ENCODE assay signal across 22 mouse cellular contexts in genomic region chr10:34396959-34397358, GRCm38 (mm10). TPM values are rescaled to one million over a fixed set of nuclear protein-coding genes. Genes with fewer than 3 reads are reported as not detected.
"Had no signal": no experiment of that assay in that cellular context is flagged by ENCODE, and none has a peak within 500 bp of the region (broad histone marks: within the 10 kb centered on the region; RNA-seq: fewer than 3 reads in every experiment).

No protein-coding gene starts in this region.

- H3K4me2 ChIP-seq: limb, embryonic 12.5 days; limb, embryonic 15.5 days; liver, embryonic 11.5 days; lung, embryonic 14.5 days; stomach, embryonic 15.5 days had no signal

- H3K27me3 ChIP-seq: limb, embryonic 12.5 days; limb, embryonic 15.5 days; stomach, embryonic 15.5 days had no signal

- ATAC-seq: liver, postnatal 0 days; lung, postnatal 0 days had no signal

- H3K27ac ChIP-seq: limb, embryonic 12.5 days; limb, embryonic 15.5 days; liver, embryonic 14.5 days; macrophage; stomach, embryonic 15.5 days had no signal

- H3K9me3 ChIP-seq: limb, embryonic 12.5 days; limb, embryonic 15.5 days; stomach, embryonic 15.5 days had no signal

- H3K4me1 ChIP-seq: limb, embryonic 15.5 days; stomach, embryonic 15.5 days had no signal

- H3K4me3 ChIP-seq: limb, embryonic 12.5 days; limb, embryonic 15.5 days; myocyte; stomach, embryonic 15.5 days had no signal

- DNase-seq: kidney, adult 11 months; kidney, adult 8-10 months; kidney, postnatal 14 days; kidney, postnatal 4 days; left cerebral cortex, postnatal 4 days; liver, postnatal 0 days; lung, embryonic 14.5 days; retina, postnatal 1 day; right cerebral cortex, postnatal 25 days; spleen, adult 18-20 months; thymus, postnatal 36 days had no signal

- H3K9ac ChIP-seq: limb, embryonic 12.5 days; limb, embryonic 15.5 days; liver, embryonic 14.5 days; liver, postnatal 0 days; lung, embryonic 14.5 days; stomach, embryonic 15.5 days had no signal

RNA-seq across cellular contexts. Expression of gene Col10a1, which starts 7.2 kb away (rescaled TPM):
- total RNA-seq: megakaryocyte, adult 5-6 weeks; monocyte, adult 5-6 weeks had no signal
- polyA plus RNA-seq: macrophage; neural tube, embryonic 11.5 days had no signal
